Mouse (Mus musculus) hindbrain, embryonic 11.5 days (tissue): ENCODE results near the gene Pnkd. TPM values are rescaled to one million over a fixed set of nuclear protein-coding genes. Genes with fewer than 3 reads are reported as not detected.
A peak's percentile ranks its signal among the peaks of the same experiment; 100 is the strongest.

Experiments
- ATAC-seq: fragments of 200-750 bp; cut with Nextera tagmentation; 2 replicates; pipeline ENCODE4 v1.8.0; 2017; ENCODE audit warnings: mild to moderate bottlenecking, moderate TSS enrichment, moderate library complexity; ENCODE audit not compliant: low FRiP score
- DNase-seq: peaks from one replicate; pipeline ENCODE4 v3.0.0-alpha.2; 2015; ENCODE audit warnings: low spot score
- H3K27ac ChIP-seq: fragments of 300-500 bp; sonication (generic); 2 replicates; pipeline ENCODE4 v1.5.1; 2014; ENCODE audit warnings: mild to moderate bottlenecking, low read depth, low read length
- H3K27me3 ChIP-seq: fragments of 300-500 bp; sonication (generic); 2 replicates; pipeline ENCODE4 v1.6.1; 2014; ENCODE audit warnings: mild to moderate bottlenecking, low read length, moderate library complexity, mixed read lengths; ENCODE audit not compliant: control insufficient read depth, insufficient read depth
- H3K36me3 ChIP-seq: fragments of 300-500 bp; sonication (generic); 2 replicates; pipeline ENCODE4 v1.6.1; 2014; ENCODE audit warnings: mild to moderate bottlenecking, low read length, moderate library complexity, mixed read lengths; ENCODE audit not compliant: control insufficient read depth, insufficient read depth
- H3K4me1 ChIP-seq: fragments of 300-500 bp; sonication (generic); replicated peaks from 2 replicates; pipeline ENCODE4 v1.6.1; 2014; ENCODE audit warnings: low read length, mixed read lengths; ENCODE audit not compliant: control insufficient read depth, insufficient read depth
- H3K4me2 ChIP-seq: fragments of 300-500 bp; sonication (generic); replicated peaks from 2 replicates; pipeline ENCODE4 v1.6.1; 2014; ENCODE audit warnings: mild to moderate bottlenecking, low read depth, low read length
- H3K4me3 ChIP-seq: fragments of 300-500 bp; sonication (generic); 2 replicates; pipeline ENCODE4 v1.5.1; 2014; ENCODE audit warnings: low read depth, low read length
- H3K9ac ChIP-seq: fragments of 300-500 bp; sonication (generic); 2 replicates; pipeline ENCODE4 v1.6.1; 2014; ENCODE audit warnings: low read depth, low read length
- H3K9me3 ChIP-seq: fragments of 300-500 bp; sonication (generic); 2 replicates; pipeline ENCODE4 v1.6.1; 2016; ENCODE audit warnings: low read length; ENCODE audit not compliant: control insufficient read depth
- WGBS: fragments of 180-500 bp; shearing (Covaris S2); extraction: QIAGEN DNeasy Blood & Tissue Kit; methylation state at CpG from one replicate; pipeline ENCODE4 v1.1.7; 2014; 5-methylcytosine and 5-hydroxymethylcytosine counted together
- polyA plus RNA-seq: library from polyadenylated mRNA; unstranded; fragments of >200 nt; fragmentation: Nextera tagmentation; extraction: Ambion mirVana; gene quantifications from 2 replicates; pipeline ENCODE4 v1.2.1, GENCODE M21; 2014

The Pnkd gene
- polyA plus RNA-seq, 1 experiment from 2014 or later, result 85.4 TPM

- 84% methylated on average over 4 of the region's 4 CpGs for WGBS
- Histone ChIP-seq H3K9me3 (no peaks in the 10 kb centered on the region), H3K4me2 (no peak overlapping the region), H3K4me1 (no peaks in the 10 kb centered on the region), H3K27me3 (no peaks in the 10 kb centered on the region), H3K27ac (no peak overlapping the region), H3K4me3 (no peak overlapping the region), H3K36me3 (no peaks in the 10 kb centered on the region), H3K9ac (no peak overlapping the region)
- no peak for ATAC-seq
- no peak for DNase-seq
These were observed 91.7 kb downstream of the Pnkd start for GRCm38 (mm10) chr1:74376396-74376795.

DNA sequence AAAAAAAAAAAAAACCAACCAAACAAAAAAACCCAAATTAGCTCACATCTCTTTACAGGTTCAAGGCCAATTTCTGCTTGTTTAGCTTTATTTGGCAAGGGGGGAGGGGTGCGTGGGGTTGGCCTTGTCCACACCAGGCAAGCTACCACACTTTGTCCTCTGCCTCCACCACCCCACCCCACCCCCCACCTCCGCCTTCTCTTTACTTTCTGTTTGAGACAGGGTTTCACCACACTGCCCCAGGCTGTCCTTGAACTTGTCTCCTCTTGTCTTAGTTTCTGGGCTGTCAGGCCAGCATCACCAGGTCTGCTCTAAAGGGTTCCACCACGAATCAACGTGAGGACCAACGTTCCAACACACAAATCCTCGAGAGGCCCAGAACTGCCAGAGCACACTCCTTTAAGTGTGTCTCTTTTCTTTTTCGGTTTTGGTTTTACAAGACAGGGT, 94.4 kb downstream of the Pnkd start:
- no peak for DNase-seq
- Histone ChIP-seq H3K4me1 (no peaks in the 10 kb centered on the region), H3K9ac (no peak overlapping the region), H3K27ac (no peak overlapping the region), H3K4me3 (no peak overlapping the region), H3K9me3 (no peaks in the 10 kb centered on the region), H3K36me3 (no peaks in the 10 kb centered on the region), H3K4me2 (no peak overlapping the region), H3K27me3 (no peaks in the 10 kb centered on the region)
- WGBS, result 88% methylated on average over 7 of the region's 7 CpGs
- ATAC-seq, result no peak

DNA sequence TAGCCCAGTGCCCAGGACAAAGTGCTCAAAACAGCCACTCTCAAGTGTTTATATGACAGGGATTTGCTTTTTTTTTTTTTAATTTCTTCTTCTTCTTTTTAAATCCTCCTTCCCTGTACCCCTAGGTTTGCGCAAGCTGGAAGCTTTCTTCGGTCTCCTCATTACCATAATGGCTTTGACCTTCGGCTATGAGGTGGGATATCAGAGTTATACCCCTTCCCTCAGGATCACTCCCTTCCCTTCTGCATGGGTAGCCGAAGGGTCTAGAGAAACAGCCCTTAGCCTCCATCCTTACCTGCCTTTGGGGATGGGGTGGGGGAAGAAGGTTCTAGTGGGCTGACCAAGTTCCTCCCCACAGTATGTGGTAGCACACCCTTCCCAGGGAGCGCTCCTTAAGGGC, 95.8 kb downstream of the Pnkd start:
- no peak overlapping the region for H3K27ac ChIP-seq
- 90% methylated on average over 5 of the region's 5 CpGs for WGBS

GRCm38 (mm10) chr1:74381588-74382021, 96.9 kb downstream of the Pnkd start:
- DNase-seq (no peak), ATAC-seq (no peak)
- H3K4me3 ChIP-seq, result no peak overlapping the region
- H3K9ac ChIP-seq, result no peak overlapping the region
- H3K4me1 ChIP-seq, result no peaks in the 10 kb centered on the region
- WGBS, result 91% methylated on average over 10 of the region's 10 CpGs
- no peaks in the 10 kb centered on the region for H3K27me3 ChIP-seq
- no peaks in the 10 kb centered on the region for H3K36me3 ChIP-seq
- no peak overlapping the region for H3K4me2 ChIP-seq
- H3K27ac ChIP-seq, result no peak overlapping the region
- no peaks in the 10 kb centered on the region for H3K9me3 ChIP-seq

More for the DNA sequence above, 95.8 kb downstream of the Pnkd start:
- ATAC-seq, result no peak
- H3K9ac ChIP-seq, result no peak overlapping the region
- H3K27me3 ChIP-seq, result no peaks in the 10 kb centered on the region
- H3K4me3 ChIP-seq, result no peak overlapping the region
- DNase-seq, result no peak
- H3K9me3 ChIP-seq, result no peaks in the 10 kb centered on the region
- no peak overlapping the region for H3K4me2 ChIP-seq
- no peaks in the 10 kb centered on the region for H3K36me3 ChIP-seq
- H3K4me1 ChIP-seq, result no peaks in the 10 kb centered on the region

DNA sequence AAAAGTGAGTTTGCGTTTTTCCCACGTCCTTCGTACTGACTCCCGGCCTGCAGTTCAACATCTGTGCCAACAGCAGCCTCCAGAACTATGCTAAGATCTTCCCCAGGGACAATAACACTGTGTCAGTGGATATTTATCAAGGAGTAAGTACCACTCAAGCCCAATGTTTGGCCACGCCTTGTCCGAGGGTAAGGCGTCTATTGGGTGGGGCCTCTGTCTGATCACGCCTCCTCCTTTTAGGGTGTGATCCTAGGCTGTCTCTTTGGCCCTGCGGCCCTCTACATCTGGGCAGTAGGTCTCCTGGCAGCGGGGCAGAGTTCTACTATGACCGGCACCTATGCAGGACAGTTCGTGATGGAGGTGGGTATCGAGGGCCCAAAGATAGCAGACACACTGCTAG, 98.7 kb downstream of the Pnkd start:
- Histone ChIP-seq H3K9ac (no peak overlapping the region), H3K27me3 (no peaks in the 10 kb centered on the region), H3K4me3 (no peak overlapping the region), H3K27ac (no peak overlapping the region), H3K4me1 (no peaks in the 10 kb centered on the region), H3K36me3 (no peaks in the 10 kb centered on the region), H3K4me2 (no peak overlapping the region), H3K9me3 (no peaks in the 10 kb centered on the region)
- no peak for ATAC-seq
- no peak for DNase-seq
- 83% methylated on average over 13 of the region's 13 CpGs for WGBS

GRCm38 (mm10) chr1:74384525-74384924, 99.8 kb downstream of the Pnkd start:
- DNase-seq (no peak), ATAC-seq (no peak)
- Histone ChIP-seq H3K9me3 (no peaks in the 10 kb centered on the region), H3K4me3 (no peak overlapping the region), H3K9ac (no peak overlapping the region), H3K36me3 (no peaks in the 10 kb centered on the region), H3K27ac (no peak overlapping the region), H3K27me3 (no peaks in the 10 kb centered on the region), H3K4me1 (no peaks in the 10 kb centered on the region), H3K4me2 (no peak overlapping the region)
- 93% methylated on average over 8 of the region's 8 CpGs for WGBS

- Histone ChIP-seq H3K36me3 (no peaks in the 10 kb centered on the region), H3K9ac (no peak overlapping the region), H3K4me2 (no peak overlapping the region), H3K9me3 (no peaks in the 10 kb centered on the region), H3K4me1 (peaks cover under 1% of the 10 kb centered on the region; the same call in 1 of the 2 replicates), H3K27me3 (no peaks in the 10 kb centered on the region), H3K27ac (no peak overlapping the region), H3K4me3 (no peak overlapping the region)
- DNase-seq (no peak), ATAC-seq (no peak)
- 93% methylated on average over 10 of the region's 10 CpGs for WGBS
These were observed 100.3 kb downstream of the Pnkd start for GRCm38 (mm10) chr1:74385064-74385463.

GRCm38 (mm10) chr1:74385531-74385930, 100.8 kb downstream of the Pnkd start:
- 86% methylated on average over 8 of the region's 8 CpGs for WGBS
- H3K27ac ChIP-seq, result no peak overlapping the region
- H3K4me2 ChIP-seq, result no peak overlapping the region
- H3K9me3 ChIP-seq, result no peaks in the 10 kb centered on the region
- no peak for DNase-seq
- H3K27me3 ChIP-seq, result no peaks in the 10 kb centered on the region; the same call in 1 of the 2 replicates
- H3K4me3 ChIP-seq, result no peak overlapping the region
- H3K4me1 ChIP-seq, result peaks cover 3% of the 10 kb centered on the region; the same call in 1 of the 2 replicates
- no peak overlapping the region for H3K9ac ChIP-seq
- no peaks in the 10 kb centered on the region for H3K36me3 ChIP-seq
- no peak for ATAC-seq

DNA sequence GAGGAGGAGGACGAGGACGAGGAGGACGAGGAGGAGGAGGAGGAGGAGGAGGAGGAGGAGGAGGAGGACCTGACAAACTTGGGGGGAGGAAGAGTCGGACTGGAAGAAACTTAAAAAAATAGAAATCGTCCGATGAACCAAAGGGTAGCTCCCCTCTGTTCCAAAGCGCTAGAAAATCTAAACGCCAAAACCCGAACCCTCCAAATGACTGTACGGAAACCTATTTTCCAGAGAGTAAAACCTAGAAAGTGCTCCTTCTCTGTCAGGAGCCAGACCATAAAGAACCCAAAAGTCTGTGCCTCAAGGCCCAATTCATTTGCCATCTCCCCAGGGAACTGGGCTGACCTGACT, 101.6 kb downstream of the Pnkd start:
- Histone ChIP-seq H3K27me3 (no peaks in the 10 kb centered on the region; the same call in 1 of the 2 replicates), H3K9me3 (no peaks in the 10 kb centered on the region), H3K4me3 (peak overlapping the region; percentile 52), H3K4me2 (peak overlapping the region; percentile 57), H3K9ac (peak overlapping the region; percentile 65), H3K36me3 (no peaks in the 10 kb centered on the region), H3K4me1 (peaks cover 3% of the 10 kb centered on the region; the same call in 1 of the 2 replicates), H3K27ac (peak overlapping the region; percentile 84)
- ATAC-seq (no peak), DNase-seq (no peak)
- 57% methylated on average over 7 of the region's 10 CpGs for WGBS
